Mouse (Mus musculus) right cerebral cortex, postnatal 36 days (tissue): ENCODE results near the gene Enc1.

Experiments used
- DNase-seq, 2 experiments: peaks; one replicate each; pipeline ENCODE4 v3.0.0; 2022; ENCODE audit warnings: low spot score in 2 of 2, mixed read lengths in 1 of 2

The Enc1 gene

GRCm38 (mm10) chr13:97227795-97228194 is 13.1 kb upstream of the Enc1 start:
- DNase-seq, result no peak

GRCm38 (mm10) chr13:97230101-97230500 is 10.8 kb upstream of the Enc1 start:
- DNase-seq, result no peak

GRCm38 (mm10) chr13:97233092-97233491 is 7.8 kb upstream of the Enc1 start:
- DNase-seq, result no peak

- DNase-seq, result peak; percentile 77 to 78
Measured at GRCm38 (mm10) chr13:97234785-97235417, 6.0 kb upstream of the Enc1 start.

- no peak for DNase-seq
Measured at GRCm38 (mm10) chr13:97235911-97236310, 5.0 kb upstream of the Enc1 start.

- DNase-seq, result no peak
Measured at GRCm38 (mm10) chr13:97237700-97238099, 3.2 kb upstream of the Enc1 start.

- no peak for DNase-seq
Measured at GRCm38 (mm10) chr13:97238181-97238981, 2.5 kb upstream of the Enc1 start.

GRCm38 (mm10) chr13:97239343-97240180 is 1.3 kb upstream of the Enc1 start:
- DNase-seq, result peak in 1 of 2 experiments; percentile 67

- DNase-seq, result peak; percentile 75 to 78
Measured at GRCm38 (mm10) chr13:97240279-97240964, 483 bp upstream of the Enc1 start.

- DNase-seq, result no peak
Measured at GRCm38 (mm10) chr13:97241787-97242280, 929 bp downstream of the Enc1 start.

- no peak for DNase-seq
Measured at GRCm38 (mm10) chr13:97242716-97243115, 1.8 kb downstream of the Enc1 start.

GRCm38 (mm10) chr13:97243962-97244711 is 3.2 kb downstream of the Enc1 start:
- no peak for DNase-seq

- no peak for DNase-seq
Measured at GRCm38 (mm10) chr13:97244712-97245105, 3.8 kb downstream of the Enc1 start.

- DNase-seq, result no peak
Measured at GRCm38 (mm10) chr13:97245157-97245556, 4.3 kb downstream of the Enc1 start.

GRCm38 (mm10) chr13:97246217-97246616 is 5.3 kb downstream of the Enc1 start:
- DNase-seq, result no peak

- no peak for DNase-seq
Measured at GRCm38 (mm10) chr13:97247754-97248153, 6.8 kb downstream of the Enc1 start.

- no peak for DNase-seq
Measured at GRCm38 (mm10) chr13:97249051-97249461, 8.2 kb downstream of the Enc1 start.

GRCm38 (mm10) chr13:97249507-97250078 is 8.7 kb downstream of the Enc1 start:
- no peak for DNase-seq

GRCm38 (mm10) chr13:97250148-97250547 is 9.2 kb downstream of the Enc1 start:
- DNase-seq, result no peak
